Mouse (Mus musculus): ENCODE measurements around the gene Zfp13. TPM values are rescaled to one million over a fixed set of nuclear protein-coding genes. Genes with fewer than 3 reads are reported as not detected.

The Zfp13 gene
- total RNA-seq, 1 experiment, result 19.9 TPM

- no peak overlapping the region for H3K9ac ChIP-seq (ENCODE audit: insufficient read depth, low read depth, low read length, poor library complexity, severe bottlenecking)
- no peaks in the 10 kb centered on the region; a peak in 1 of 4 replicates for H3K4me1 ChIP-seq (ENCODE audit: control insufficient read depth in 2 of 2, insufficient read depth in 2 of 2, low read length in 2 of 2, poor library complexity in 1 of 2)
- H3K9me3 ChIP-seq (ENCODE audit: control insufficient read depth, insufficient read depth, low read depth, low read length), result no peaks in the 10 kb centered on the region
- H3K4me3 ChIP-seq (ENCODE audit: insufficient read depth in 1 of 2, low read depth in 1 of 2, low read length in 2 of 2, poor library complexity in 1 of 2, severe bottlenecking in 1 of 2), result no peak overlapping the region
- no peak for DNase-seq (ENCODE audit: low read depth, low spot score)
- H3K36me3 ChIP-seq (ENCODE audit: control insufficient read depth, insufficient read depth, low read length, poor library complexity, severe bottlenecking), result peaks cover 15% of the 10 kb centered on the region; the same call in 1 of the 2 replicates
- in situ Hi-C loops (cut with MboI; ENCODE audit: low sequenced_read_pairs in 2 of 2, unreplicated experiment in 2 of 2), result no loop called here
- TF ChIP-seq ZC3H11A (IDR thresholded peaks at IDR 0.05; ENCODE audit: borderline replicate concordance, low read depth, low read length) (0 out of 2 replicates have a peak, but pooled peaks have one; percentile 5), ZNF384 (IDR thresholded peaks at IDR 0.05; ENCODE audit: low read depth, low read length) (no peak)
- no peak overlapping the region for H3K27ac ChIP-seq (ENCODE audit: insufficient read depth, low read depth, low read length, poor library complexity, severe bottlenecking)
Observed at GRCm38 (mm10) chr17:23572059-23572458, 27.2 kb downstream of the Zfp13 start.

- Histone ChIP-seq H3K36me3 (ENCODE audit: control insufficient read depth, insufficient read depth, low read length, poor library complexity, severe bottlenecking) (peaks cover 6% of the 10 kb centered on the region; the same call in 1 of the 2 replicates), H3K9me3 (ENCODE audit: control insufficient read depth, insufficient read depth, low read depth, low read length) (no peaks in the 10 kb centered on the region), H3K9ac (ENCODE audit: insufficient read depth, low read depth, low read length, poor library complexity, severe bottlenecking) (no peak overlapping the region), H3K4me1 (ENCODE audit: control insufficient read depth in 2 of 2, insufficient read depth in 2 of 2, low read length in 2 of 2, poor library complexity in 1 of 2) (no peaks in the 10 kb centered on the region; a peak in 1 of 4 replicates), H3K4me3 (ENCODE audit: insufficient read depth in 1 of 2, low read depth in 1 of 2, low read length in 2 of 2, poor library complexity in 1 of 2, severe bottlenecking in 1 of 2) (no peak overlapping the region), H3K27ac (ENCODE audit: insufficient read depth, low read depth, low read length, poor library complexity, severe bottlenecking) (no peak overlapping the region)
- in situ Hi-C loops (cut with MboI; ENCODE audit: low sequenced_read_pairs in 2 of 2, unreplicated experiment in 2 of 2), result no loop called here
- DNase-seq (ENCODE audit: low read depth, low spot score), result no peak
- TF ChIP-seq ZC3H11A (IDR thresholded peaks at IDR 0.05; ENCODE audit: borderline replicate concordance, low read depth, low read length) (no peak), HCFC1 (IDR thresholded peaks at IDR 0.05; ENCODE audit: borderline replicate concordance, insufficient read depth, low read length) (no peak), MAFK (IDR thresholded peaks at IDR 0.05; ENCODE audit: insufficient read depth, low read depth, low read length) (no peak), ZNF384 (IDR thresholded peaks at IDR 0.05; ENCODE audit: low read depth, low read length) (no peak)
Observed at GRCm38 (mm10) chr17:23571084-23571483, 28.2 kb downstream of the Zfp13 start.

- Histone ChIP-seq H3K9ac (ENCODE audit: insufficient read depth, low read depth, low read length, poor library complexity, severe bottlenecking) (no peak overlapping the region), H3K4me3 (ENCODE audit: insufficient read depth in 1 of 2, low read depth in 1 of 2, low read length in 2 of 2, poor library complexity in 1 of 2, severe bottlenecking in 1 of 2) (no peak overlapping the region), H3K36me3 (ENCODE audit: control insufficient read depth, insufficient read depth, low read length, poor library complexity, severe bottlenecking) (no peaks in the 10 kb centered on the region), H3K4me1 (ENCODE audit: control insufficient read depth in 2 of 2, insufficient read depth in 2 of 2, low read length in 2 of 2, poor library complexity in 1 of 2) (0 out of 4 replicates have a peak, but pooled peaks cover 0 to under 1% of the 10 kb centered on the region in 2 experiments), H3K27ac (ENCODE audit: insufficient read depth, low read depth, low read length, poor library complexity, severe bottlenecking) (no peak overlapping the region), H3K9me3 (ENCODE audit: control insufficient read depth, insufficient read depth, low read depth, low read length) (no peaks in the 10 kb centered on the region)
- DNase-seq (ENCODE audit: low read depth, low spot score), result no peak
- in situ Hi-C loops (cut with MboI; ENCODE audit: low sequenced_read_pairs in 2 of 2, unreplicated experiment in 2 of 2), result no loop called here
- TF ChIP-seq ZNF384 (IDR thresholded peaks at IDR 0.05; ENCODE audit: low read depth, low read length) (no peak), MAFK (IDR thresholded peaks at IDR 0.05; ENCODE audit: insufficient read depth, low read depth, low read length) (no peak), CHD2 (IDR thresholded peaks at IDR 0.05; ENCODE audit: low read depth, low read length) (no peak), HCFC1 (IDR thresholded peaks at IDR 0.05; ENCODE audit: borderline replicate concordance, insufficient read depth, low read length) (no peak), ZC3H11A (IDR thresholded peaks at IDR 0.05; ENCODE audit: borderline replicate concordance, low read depth, low read length) (no peak)
Observed at GRCm38 (mm10) chr17:23570017-23570416, 29.3 kb downstream of the Zfp13 start.

- 0 out of 4 replicates have a peak, but pooled peaks cover 0 to 2% of the 10 kb centered on the region in 2 experiments for H3K4me1 ChIP-seq (ENCODE audit: control insufficient read depth in 2 of 2, insufficient read depth in 2 of 2, low read length in 2 of 2, poor library complexity in 1 of 2)
- no peaks in the 10 kb centered on the region for H3K36me3 ChIP-seq (ENCODE audit: control insufficient read depth, insufficient read depth, low read length, poor library complexity, severe bottlenecking)
- TF ChIP-seq HCFC1 (IDR thresholded peaks at IDR 0.05; ENCODE audit: borderline replicate concordance, insufficient read depth, low read length) (peak; percentile 60; the same call in 1 of the 2 replicates), MAFK (IDR thresholded peaks at IDR 0.05; ENCODE audit: insufficient read depth, low read depth, low read length) (no peak)
- no peak overlapping the region for H3K9ac ChIP-seq (ENCODE audit: insufficient read depth, low read depth, low read length, poor library complexity, severe bottlenecking)
- in situ Hi-C loops (cut with MboI; ENCODE audit: low sequenced_read_pairs in 2 of 2, unreplicated experiment in 2 of 2), result no loop called here
- no peak for DNase-seq (ENCODE audit: low read depth, low spot score)
- no peak overlapping the region for H3K4me3 ChIP-seq (ENCODE audit: insufficient read depth in 1 of 2, low read depth in 1 of 2, low read length in 2 of 2, poor library complexity in 1 of 2, severe bottlenecking in 1 of 2)
- H3K27ac ChIP-seq (ENCODE audit: insufficient read depth, low read depth, low read length, poor library complexity, severe bottlenecking), result no peak overlapping the region
- no peaks in the 10 kb centered on the region for H3K9me3 ChIP-seq (ENCODE audit: control insufficient read depth, insufficient read depth, low read depth, low read length)
Observed at GRCm38 (mm10) chr17:23568370-23568769, 30.9 kb downstream of the Zfp13 start.

- Histone ChIP-seq H3K4me1 (ENCODE audit: control insufficient read depth in 2 of 2, insufficient read depth in 2 of 2, low read length in 2 of 2, poor library complexity in 1 of 2) (0 out of 4 replicates have a peak, but pooled peaks cover 0 to 2% of the 10 kb centered on the region in 2 experiments), H3K9ac (ENCODE audit: insufficient read depth, low read depth, low read length, poor library complexity, severe bottlenecking) (no peak overlapping the region), H3K4me3 (ENCODE audit: insufficient read depth in 1 of 2, low read depth in 1 of 2, low read length in 2 of 2, poor library complexity in 1 of 2, severe bottlenecking in 1 of 2) (no peak overlapping the region), H3K27ac (ENCODE audit: insufficient read depth, low read depth, low read length, poor library complexity, severe bottlenecking) (no peak overlapping the region), H3K9me3 (ENCODE audit: control insufficient read depth, insufficient read depth, low read depth, low read length) (no peaks in the 10 kb centered on the region), H3K36me3 (ENCODE audit: control insufficient read depth, insufficient read depth, low read length, poor library complexity, severe bottlenecking) (no peaks in the 10 kb centered on the region)
- in situ Hi-C loops (cut with MboI; ENCODE audit: low sequenced_read_pairs in 2 of 2, unreplicated experiment in 2 of 2), result no loop called here
- no peak for DNase-seq (ENCODE audit: low read depth, low spot score)
- TF ChIP-seq CHD2 (IDR thresholded peaks at IDR 0.05; ENCODE audit: low read depth, low read length) (no peak), HCFC1 (IDR thresholded peaks at IDR 0.05; ENCODE audit: borderline replicate concordance, insufficient read depth, low read length) (no peak), ZC3H11A (IDR thresholded peaks at IDR 0.05; ENCODE audit: borderline replicate concordance, low read depth, low read length) (no peak), MAFK (IDR thresholded peaks at IDR 0.05; ENCODE audit: insufficient read depth, low read depth, low read length) (no peak), ZNF384 (IDR thresholded peaks at IDR 0.05; ENCODE audit: low read depth, low read length) (no peak)
Observed at GRCm38 (mm10) chr17:23566787-23567186, 32.5 kb downstream of the Zfp13 start.
